Mouse (Mus musculus) brain, embryonic 14.5 days (tissue): ENCODE data around the gene Olfr243.
"Not testable (repeated sequence)": the region's sequence is repeated elsewhere in the genome, so short reads cannot be mapped to it uniquely, and the experiment has no call there.

ENCODE experiments used
- CTCF ChIP-seq: fragments of 200-500 bp; IDR thresholded peaks from 2 replicates; pipeline ENCODE4 v1.5.1; 2012; ENCODE audit warnings: inconsistent platforms, mild to moderate bottlenecking, moderate library complexity, borderline replicate concordance; ENCODE audit not compliant: insufficient read depth, insufficient read length; ENCODE audit errors: extremely low read depth
- POLR2A ChIP-seq: fragments of 200-500 bp; IDR thresholded peaks from 2 replicates; pipeline ENCODE4 v1.6.1; 2012; ENCODE audit warnings: mild to moderate bottlenecking, inconsistent platforms, borderline replicate concordance; ENCODE audit not compliant: poor library complexity, insufficient read depth, insufficient read length, severe bottlenecking; ENCODE audit errors: extremely low read depth

DNA sequence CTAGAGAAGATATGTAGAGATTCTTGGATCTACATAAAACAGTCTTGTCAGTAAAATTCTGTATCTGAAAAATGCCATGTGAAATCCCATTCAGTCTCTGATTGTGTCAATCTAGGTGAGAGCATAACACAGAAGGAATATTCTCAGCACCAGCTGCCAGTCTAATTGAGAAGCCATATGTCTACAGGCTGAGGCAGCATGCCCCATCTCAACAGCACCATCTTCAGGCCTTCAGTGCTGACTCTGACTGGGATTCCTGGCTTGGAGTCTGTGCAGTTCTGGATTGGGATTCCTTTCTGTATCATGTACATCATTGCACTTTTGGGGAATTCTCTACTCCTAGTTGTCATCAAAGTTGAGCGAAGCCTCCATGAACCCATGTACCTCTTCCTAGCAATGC lies 1.9 kb downstream of the Olfr243 start:
- TF ChIP-seq POLR2A, CTCF: not testable (repeated sequence)
